Mouse (Mus musculus) R1 (cell line): ENCODE data around the gene Ablim2.

ENCODE experiments used
- DNase-seq: peaks from one replicate; pipeline ENCODE4 v3.0.0-alpha.2; 2018; ENCODE audit warnings: low read depth, low spot score

Gene Ablim2

DNA sequence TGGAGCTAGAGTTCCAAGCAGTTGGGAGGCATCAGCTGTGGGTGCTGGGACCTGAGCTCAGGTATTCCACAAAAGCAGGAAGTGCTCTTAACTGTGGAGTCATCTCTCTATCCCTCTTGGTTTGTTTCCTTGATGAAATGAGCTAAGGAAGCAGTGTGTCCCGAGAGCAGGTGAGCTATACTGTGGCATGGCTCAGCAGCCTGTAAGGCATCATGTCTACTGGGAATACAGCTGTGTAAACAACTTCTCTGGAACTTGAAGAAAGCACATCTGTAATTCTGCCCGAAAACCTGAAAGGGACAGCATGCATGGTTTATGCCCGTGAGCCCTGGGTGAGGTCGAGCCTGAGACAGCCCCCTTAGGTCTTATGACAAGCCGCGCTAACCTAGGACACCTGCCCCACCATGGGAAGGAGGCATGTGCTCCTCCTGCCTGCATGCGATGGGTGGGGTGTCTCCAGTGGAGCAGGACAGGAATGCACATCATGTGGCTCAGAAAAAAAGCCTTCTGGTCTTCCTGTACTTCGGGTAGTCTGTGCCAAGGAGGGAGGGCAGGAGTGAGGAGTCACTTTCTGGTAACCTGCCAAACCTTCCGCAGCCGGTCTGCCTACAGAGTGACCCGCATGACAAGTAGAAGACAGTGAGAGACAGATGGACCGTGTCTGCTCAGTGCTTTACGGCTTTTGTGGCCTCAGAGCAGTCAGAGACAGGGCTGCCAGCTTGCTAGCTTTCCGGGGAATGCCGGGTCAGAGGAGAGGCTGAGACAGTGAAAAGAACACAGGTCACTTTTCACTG lies 150.2 kb downstream of the Ablim2 start:
- peak; percentile 34 for DNase-seq

DNA sequence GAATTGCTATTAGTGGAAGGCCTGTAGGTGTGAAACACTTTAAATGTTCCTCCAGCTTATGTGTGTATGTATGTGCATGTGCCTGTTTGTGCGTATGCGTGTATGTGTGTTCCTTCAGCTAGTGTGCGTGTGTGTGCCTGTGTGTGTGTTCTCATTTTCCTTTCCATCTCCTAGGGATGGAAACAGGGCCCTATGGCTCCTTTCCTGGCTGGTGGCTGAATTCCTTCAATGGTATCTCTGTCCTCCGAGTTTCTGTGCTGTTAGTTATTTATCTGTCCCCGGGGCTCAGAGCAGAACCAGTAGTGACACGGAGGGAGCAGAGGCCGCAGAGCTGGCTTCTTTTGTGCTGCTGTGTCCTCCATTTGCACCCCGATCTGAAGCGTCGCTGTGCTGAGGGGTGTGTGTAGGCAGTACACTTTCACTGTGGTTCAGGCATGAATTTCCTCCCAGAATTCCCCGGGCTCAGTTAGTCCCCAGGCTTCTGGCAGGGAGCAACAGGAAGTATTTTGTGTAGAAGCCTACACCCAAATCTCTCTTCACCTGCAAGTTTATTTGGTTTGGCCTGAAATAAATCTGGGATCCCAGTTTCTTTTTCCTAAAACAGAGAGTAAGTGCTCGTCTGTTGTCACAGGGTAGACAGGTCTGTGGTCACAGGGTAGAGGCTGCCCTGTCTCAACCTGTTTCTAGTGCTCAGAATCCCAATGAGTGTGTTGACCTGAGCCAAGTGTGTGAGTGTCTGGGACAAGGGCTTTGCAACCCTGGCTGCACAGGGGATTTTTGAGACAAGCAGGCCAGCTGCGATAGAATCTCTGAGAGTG lies 151.2 kb downstream of the Ablim2 start:
- peak; percentile 60 for DNase-seq

- no peak for DNase-seq
Observed at GRCm38 (mm10) chr5:35915629-35916300, 158.1 kb downstream of the Ablim2 start.

- DNase-seq: no peak
Observed at GRCm38 (mm10) chr5:35916666-35917065, 159.0 kb downstream of the Ablim2 start.

- no peak for DNase-seq
Observed at GRCm38 (mm10) chr5:35918387-35918786, 160.7 kb downstream of the Ablim2 start.

DNA sequence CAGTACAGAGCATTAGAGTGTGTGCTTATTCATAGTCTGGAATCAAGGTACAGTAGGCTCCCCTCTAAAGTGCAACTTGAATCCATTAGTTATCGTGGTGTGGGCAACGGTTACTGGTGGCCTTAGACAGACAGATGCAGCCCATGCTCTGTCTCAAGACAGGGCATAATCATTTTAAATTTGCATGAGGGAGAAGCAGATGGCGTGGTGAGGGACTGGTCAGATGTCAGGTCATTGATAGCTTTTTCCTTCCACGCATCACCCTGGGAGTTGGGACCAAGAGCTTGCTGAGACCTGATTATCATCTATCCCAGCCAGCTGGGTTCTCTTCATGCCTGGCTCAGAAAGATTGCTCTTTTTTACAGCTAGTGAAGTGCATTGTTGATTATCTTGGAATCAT lies 162.4 kb downstream of the Ablim2 start:
- no peak for DNase-seq

GRCm38 (mm10) chr5:35920557-35920956 lies 162.9 kb downstream of the Ablim2 start:
- DNase-seq: no peak

- DNase-seq: no peak
Observed at GRCm38 (mm10) chr5:35921141-35921540, 163.5 kb downstream of the Ablim2 start.

- peak; percentile 27 for DNase-seq
Observed at GRCm38 (mm10) chr5:35921595-35922254, 164.0 kb downstream of the Ablim2 start.

DNA sequence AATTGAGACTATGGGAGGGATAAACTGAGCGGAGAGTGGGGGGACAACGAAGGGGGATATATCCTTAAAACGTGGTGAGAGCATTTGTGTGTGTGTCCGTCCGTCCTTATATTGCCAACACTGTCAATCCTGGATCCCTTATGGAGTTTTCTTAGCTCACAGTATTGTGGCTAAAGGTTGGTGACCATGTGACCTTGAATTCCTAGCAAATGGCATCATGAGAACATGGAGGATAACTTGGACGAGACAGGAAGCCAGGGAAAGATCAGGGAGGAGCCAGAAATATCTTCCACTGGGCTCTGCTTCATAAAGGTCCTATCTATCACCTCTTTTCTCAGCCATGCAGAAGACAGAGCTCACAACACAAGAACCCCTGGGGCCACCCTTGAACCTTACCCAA lies 165.8 kb downstream of the Ablim2 start:
- DNase-seq: no peak

GRCm38 (mm10) chr5:35925171-35925634 lies 167.5 kb downstream of the Ablim2 start:
- DNase-seq: no peak

GRCm38 (mm10) chr5:35926511-35926910 lies 168.8 kb downstream of the Ablim2 start:
- no peak for DNase-seq

DNA sequence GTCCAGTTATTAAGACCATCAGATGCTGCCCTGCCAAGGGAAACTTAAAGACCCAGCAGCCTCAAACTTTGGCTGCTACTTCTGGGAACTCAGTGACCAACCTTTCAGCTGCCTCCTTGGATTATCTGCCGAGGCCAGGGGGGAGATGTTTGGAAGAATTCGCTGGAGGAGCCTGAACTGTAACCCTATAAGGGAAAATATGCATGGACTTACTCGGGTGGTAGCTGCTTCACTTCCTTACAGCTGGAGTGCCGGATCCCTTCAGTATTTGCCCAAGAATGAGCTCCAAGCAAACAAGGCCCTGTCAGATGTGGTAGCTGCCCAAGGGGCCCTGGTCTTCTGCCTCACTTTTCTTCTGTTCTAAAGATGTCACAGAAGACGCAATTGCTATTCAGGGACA lies 173.6 kb downstream of the Ablim2 start:
- DNase-seq: no peak

- no peak for DNase-seq
Observed at GRCm38 (mm10) chr5:35933059-35933458, 175.4 kb downstream of the Ablim2 start.
